Mouse (Mus musculus) limb, embryonic 10.5 days (tissue): ENCODE measurements at regions not wholly inside any gene's neighbourhood (a gene's known extent, or its start where the extent isn't known, plus 50 kb on each side); places are given as distances from the start of the nearest gene placed in this dataset.

ENCODE experiments used
- DNase-seq: peaks from one replicate; pipeline ENCODE4 v3.0.0-alpha.2; 2017; ENCODE audit warnings: low spot score
- H3K27ac ChIP-seq: fragments of 300-500 bp; sonication (generic); 2 replicates; pipeline ENCODE4 v1.5.1; 2016; ENCODE audit warnings: mild to moderate bottlenecking
- H3K27me3 ChIP-seq: fragments of 300-500 bp; sonication (generic); 2 replicates; pipeline ENCODE4 v1.6.1; 2016; ENCODE audit warnings: low read depth, mild to moderate bottlenecking; ENCODE audit not compliant: poor library complexity, severe bottlenecking
- H3K36me3 ChIP-seq: fragments of 300-500 bp; sonication (generic); 2 replicates; pipeline ENCODE4 v1.6.1; 2016; ENCODE audit warnings: mild to moderate bottlenecking, moderate library complexity
- H3K4me1 ChIP-seq: fragments of 300-500 bp; sonication (generic); 2 replicates; pipeline ENCODE4 v1.6.1; 2016
- H3K4me3 ChIP-seq: fragments of 300-500 bp; sonication (generic); 2 replicates; pipeline ENCODE4 v1.5.1; 2016; ENCODE audit warnings: mild to moderate bottlenecking, moderate library complexity
- H3K9me3 ChIP-seq: fragments of 300-500 bp; sonication (generic); replicated peaks from 2 replicates; pipeline ENCODE4 v1.6.1; 2016; ENCODE audit warnings: mild to moderate bottlenecking
- WGBS: fragments of 180-500 bp; shearing (Covaris S2); methylation state at CpG from one replicate; pipeline ENCODE4 v1.1.7; 2016; 5-methylcytosine and 5-hydroxymethylcytosine counted together

DNA sequence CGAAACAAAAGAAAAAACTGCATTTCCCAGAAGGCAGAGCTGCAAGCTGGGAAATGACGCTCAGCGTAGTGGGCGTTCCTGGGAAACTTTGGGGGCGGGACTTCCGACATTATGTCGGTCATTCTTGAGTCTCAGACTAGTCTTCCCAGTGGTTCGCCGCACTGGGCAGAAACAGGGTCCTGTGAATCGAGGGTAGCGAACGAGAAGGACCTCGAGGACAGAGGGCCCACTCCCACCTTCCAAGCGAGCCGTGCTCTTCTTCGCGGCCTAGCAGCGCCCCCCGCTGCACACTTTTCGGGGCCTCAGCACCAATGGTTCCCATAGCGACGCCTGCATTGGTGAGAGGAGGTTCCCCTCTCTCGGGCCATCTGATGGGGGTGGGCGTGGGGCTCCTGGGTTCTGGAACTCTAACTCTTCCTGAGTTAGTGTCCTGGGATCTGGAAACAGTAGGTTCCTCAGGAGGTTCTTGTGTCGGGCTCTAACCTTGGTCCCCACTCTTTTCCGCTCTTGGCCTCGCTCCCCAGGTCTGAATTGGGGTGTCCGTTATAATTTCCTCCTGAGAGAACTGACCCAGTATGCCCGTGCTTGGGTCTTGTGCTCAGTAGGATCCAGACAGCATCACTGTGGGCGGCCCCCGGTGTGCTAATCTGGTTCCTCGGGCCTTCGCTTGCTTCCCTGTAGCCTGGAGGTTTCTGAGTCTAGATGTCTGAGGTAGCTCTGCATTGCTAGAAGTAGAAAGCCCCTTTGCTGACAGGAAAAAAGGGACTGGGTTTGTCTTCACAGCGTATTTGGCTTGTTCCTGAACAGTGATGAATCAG, 52.8 kb upstream of the Gramd1a start:
- H3K4me1 ChIP-seq, result peaks cover 3% of the 10 kb centered on the region; the same call in 1 of the 2 replicates
- peaks cover 18% of the 10 kb centered on the region for H3K36me3 ChIP-seq
- 38% methylated on average over 34 of the region's 34 CpGs for WGBS
- no peaks in the 10 kb centered on the region for H3K9me3 ChIP-seq
- peak; percentile 72 for DNase-seq
- H3K27ac ChIP-seq, result peak overlapping the region; percentile 78
- H3K27me3 ChIP-seq, result no peaks in the 10 kb centered on the region
- H3K4me3 ChIP-seq, result peak overlapping the region; percentile 69

DNA sequence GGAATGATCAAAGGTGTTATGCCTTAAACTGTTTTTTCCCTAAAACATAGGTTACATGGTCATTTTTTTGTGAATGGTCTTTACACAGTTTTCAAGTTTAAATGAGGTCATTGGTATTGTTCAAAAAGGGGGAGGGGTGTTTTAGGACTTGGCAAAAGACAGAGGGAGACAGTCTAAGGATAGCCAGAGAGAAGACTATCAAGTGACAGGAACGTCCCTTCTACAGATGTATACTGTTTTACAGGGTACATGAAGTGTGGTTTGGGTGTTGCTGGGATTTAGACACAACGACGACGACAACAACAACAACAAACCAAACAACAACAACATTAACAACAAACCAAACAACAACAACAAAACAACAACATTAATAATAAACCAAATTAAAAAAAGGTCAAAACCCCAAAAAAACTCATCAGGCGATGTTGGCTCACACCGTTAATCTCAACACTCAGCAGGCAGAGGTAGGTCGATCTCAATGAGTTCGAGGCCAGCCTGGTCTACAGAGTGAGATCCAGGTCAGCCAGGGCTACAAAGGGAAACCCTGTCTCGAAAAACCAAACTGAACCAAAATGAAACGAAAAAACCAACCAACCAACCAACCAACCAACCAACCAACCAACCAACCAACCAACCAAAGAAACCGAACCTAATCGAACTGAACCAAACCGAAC, 52.0 kb upstream of the Gramd1a start:
- Histone ChIP-seq H3K27ac (no peak overlapping the region), H3K9me3 (no peaks in the 10 kb centered on the region), H3K36me3 (peaks cover 17% of the 10 kb centered on the region), H3K4me1 (peaks cover 3% of the 10 kb centered on the region; the same call in 1 of the 2 replicates), H3K27me3 (no peaks in the 10 kb centered on the region), H3K4me3 (peak overlapping the region; percentile 69)
- 69% methylated on average over 13 of the region's 13 CpGs for WGBS
- no peak for DNase-seq
